Mouse (Mus musculus): ENCODE measurements around the gene Dop1b. TPM values are rescaled to one million over a fixed set of nuclear protein-coding genes. Genes with fewer than 3 reads are reported as not detected.

The Dop1b gene
- polyA plus RNA-seq, 1 experiment from 2014 or later, result 11.8 TPM

- Histone ChIP-seq H3K4me2 (no peak overlapping the region), H3K9me3 (no peaks in the 10 kb centered on the region; the same call in 1 of the 2 replicates), H3K4me3 (no peak overlapping the region), H3K4me1 (0 out of 2 replicates have a peak, but pooled peaks cover 9% of the 10 kb centered on the region), H3K9ac (no peak overlapping the region), H3K27me3 (no peaks in the 10 kb centered on the region), H3K27ac (no peak overlapping the region), H3K36me3 (peaks cover 20% of the 10 kb centered on the region)
- 0 out of 2 replicates have a peak, but pooled peaks have one; percentile 68 for ATAC-seq (ENCODE audit: insufficient number of reproducible peaks, insufficient read depth, low FRiP score, low TSS enrichment, low read depth)
- 4% methylated on average over 9 of the region's 9 CpGs for WGBS
Observed at GRCm38 (mm10) chr16:93785805-93786204, 74.1 kb downstream of the Dop1b start.

- ATAC-seq (ENCODE audit: insufficient number of reproducible peaks, insufficient read depth, low FRiP score, low TSS enrichment, low read depth), result no peak
- H3K4me3 ChIP-seq, result no peak overlapping the region
- H3K4me2 ChIP-seq, result no peak overlapping the region
- no peak overlapping the region for H3K9ac ChIP-seq
- H3K36me3 ChIP-seq, result peaks cover 10% of the 10 kb centered on the region
- 0 out of 2 replicates have a peak overlapping the region, but pooled peaks have one; percentile 22 for H3K27ac ChIP-seq
- 0 out of 2 replicates have a peak, but pooled peaks cover 10% of the 10 kb centered on the region for H3K4me1 ChIP-seq
- WGBS, result 90% methylated on average over 4 of the region's 4 CpGs
- H3K27me3 ChIP-seq, result no peaks in the 10 kb centered on the region
- H3K9me3 ChIP-seq, result no peaks in the 10 kb centered on the region; the same call in 1 of the 2 replicates
Observed at GRCm38 (mm10) chr16:93788388-93788787, 76.7 kb downstream of the Dop1b start.

- Histone ChIP-seq H3K9me3 (no peaks in the 10 kb centered on the region; the same call in 1 of the 2 replicates), H3K27me3 (no peaks in the 10 kb centered on the region), H3K4me1 (0 out of 2 replicates have a peak, but pooled peaks cover 10% of the 10 kb centered on the region), H3K36me3 (peaks cover 6% of the 10 kb centered on the region), H3K9ac (no peak overlapping the region), H3K4me3 (no peak overlapping the region), H3K27ac (no peak overlapping the region), H3K4me2 (no peak overlapping the region)
- WGBS, result 86% methylated on average over 8 of the region's 8 CpGs
- ATAC-seq (ENCODE audit: insufficient number of reproducible peaks, insufficient read depth, low FRiP score, low TSS enrichment, low read depth), result no peak
Observed at GRCm38 (mm10) chr16:93788881-93789280, 77.2 kb downstream of the Dop1b start.

- Histone ChIP-seq H3K27me3 (no peaks in the 10 kb centered on the region), H3K4me1 (0 out of 2 replicates have a peak, but pooled peaks cover 10% of the 10 kb centered on the region), H3K4me2 (no peak overlapping the region), H3K9me3 (no peaks in the 10 kb centered on the region), H3K27ac (no peak overlapping the region), H3K4me3 (no peak overlapping the region), H3K36me3 (0 out of 2 replicates have a peak, but pooled peaks cover 3% of the 10 kb centered on the region), H3K9ac (no peak overlapping the region)
- WGBS, result 27% methylated on average over 5 of the region's 5 CpGs
- ATAC-seq (ENCODE audit: insufficient number of reproducible peaks, insufficient read depth, low FRiP score, low TSS enrichment, low read depth), result no peak
Observed at GRCm38 (mm10) chr16:93789971-93790755, 78.5 kb downstream of the Dop1b start.

- peaks cover 15% of the 10 kb centered on the region; the same call in 1 of the 2 replicates for H3K4me1 ChIP-seq
- H3K4me3 ChIP-seq, result no peak overlapping the region
- H3K9ac ChIP-seq, result no peak overlapping the region
- H3K27ac ChIP-seq, result no peak overlapping the region
- 0 out of 2 replicates have a peak, but pooled peaks cover 3% of the 10 kb centered on the region for H3K36me3 ChIP-seq
- H3K27me3 ChIP-seq, result no peaks in the 10 kb centered on the region
- 72% methylated on average over 15 of the region's 15 CpGs for WGBS
- H3K4me2 ChIP-seq, result no peak overlapping the region
- ATAC-seq (ENCODE audit: insufficient number of reproducible peaks, insufficient read depth, low FRiP score, low TSS enrichment, low read depth), result no peak
- no peaks in the 10 kb centered on the region for H3K9me3 ChIP-seq
Observed at GRCm38 (mm10) chr16:93792981-93793630, 81.4 kb downstream of the Dop1b start.

- 0 out of 2 replicates have a peak, but pooled peaks cover 4% of the 10 kb centered on the region for H3K36me3 ChIP-seq
- no peak overlapping the region for H3K4me2 ChIP-seq
- no peak overlapping the region for H3K9ac ChIP-seq
- WGBS, result 71% methylated on average over 5 of the region's 5 CpGs
- no peaks in the 10 kb centered on the region for H3K9me3 ChIP-seq
- no peaks in the 10 kb centered on the region for H3K27me3 ChIP-seq
- no peak overlapping the region for H3K27ac ChIP-seq
- H3K4me1 ChIP-seq, result peaks cover 12% of the 10 kb centered on the region; the same call in 1 of the 2 replicates
- no peak for ATAC-seq (ENCODE audit: insufficient number of reproducible peaks, insufficient read depth, low FRiP score, low TSS enrichment, low read depth)
- H3K4me3 ChIP-seq, result no peak overlapping the region
Observed at GRCm38 (mm10) chr16:93794845-93795244, 83.1 kb downstream of the Dop1b start.

GRCm38 (mm10) chr16:93795391-93795790 is 83.7 kb downstream of the Dop1b start:
- Histone ChIP-seq H3K4me2 (no peak overlapping the region), H3K36me3 (0 out of 2 replicates have a peak, but pooled peaks cover 10% of the 10 kb centered on the region), H3K9ac (no peak overlapping the region), H3K4me3 (no peak overlapping the region), H3K4me1 (peaks cover 11% of the 10 kb centered on the region; the same call in 1 of the 2 replicates), H3K27ac (no peak overlapping the region), H3K27me3 (no peaks in the 10 kb centered on the region), H3K9me3 (no peaks in the 10 kb centered on the region)
- no peak for ATAC-seq (ENCODE audit: insufficient number of reproducible peaks, insufficient read depth, low FRiP score, low TSS enrichment, low read depth)
- WGBS, result 95% methylated on average over 5 of the region's 5 CpGs

GRCm38 (mm10) chr16:93797021-93797840 is 85.5 kb downstream of the Dop1b start:
- Histone ChIP-seq H3K36me3 (0 out of 2 replicates have a peak, but pooled peaks cover 11% of the 10 kb centered on the region), H3K27me3 (no peaks in the 10 kb centered on the region), H3K27ac (peak overlapping the region; percentile 5; the same call in 1 of the 2 replicates), H3K9me3 (no peaks in the 10 kb centered on the region), H3K4me1 (peaks cover 7% of the 10 kb centered on the region; the same call in 1 of the 2 replicates), H3K9ac (peak overlapping the region; percentile 1; the same call in 1 of the 2 replicates), H3K4me2 (no peak overlapping the region), H3K4me3 (no peak overlapping the region)
- 80% methylated on average over 12 of the region's 12 CpGs for WGBS
- no peak for ATAC-seq (ENCODE audit: insufficient number of reproducible peaks, insufficient read depth, low FRiP score, low TSS enrichment, low read depth)

GRCm38 (mm10) chr16:93797841-93798492 is 86.3 kb downstream of the Dop1b start:
- no peak overlapping the region for H3K27ac ChIP-seq
- ATAC-seq (ENCODE audit: insufficient number of reproducible peaks, insufficient read depth, low FRiP score, low TSS enrichment, low read depth), result no peak
- no peaks in the 10 kb centered on the region for H3K9me3 ChIP-seq
- H3K4me2 ChIP-seq, result no peak overlapping the region
- H3K9ac ChIP-seq, result no peak overlapping the region
- no peaks in the 10 kb centered on the region for H3K27me3 ChIP-seq
- peaks cover 7% of the 10 kb centered on the region; the same call in 1 of the 2 replicates for H3K4me1 ChIP-seq
- WGBS, result 73% methylated on average over 11 of the region's 11 CpGs
- H3K36me3 ChIP-seq, result 0 out of 2 replicates have a peak, but pooled peaks cover 11% of the 10 kb centered on the region
- no peak overlapping the region for H3K4me3 ChIP-seq

- H3K4me3 ChIP-seq, result no peak overlapping the region
- no peak overlapping the region for H3K4me2 ChIP-seq
- ATAC-seq (ENCODE audit: insufficient number of reproducible peaks, insufficient read depth, low FRiP score, low TSS enrichment, low read depth), result no peak
- 62% methylated on average over 5 of the region's 5 CpGs for WGBS
- no peaks in the 10 kb centered on the region for H3K27me3 ChIP-seq
- H3K27ac ChIP-seq, result no peak overlapping the region
- H3K36me3 ChIP-seq, result peaks cover 14% of the 10 kb centered on the region; the same call in 1 of the 2 replicates
- no peak overlapping the region for H3K9ac ChIP-seq
- peaks cover 7% of the 10 kb centered on the region; the same call in 1 of the 2 replicates for H3K4me1 ChIP-seq
- H3K9me3 ChIP-seq, result no peaks in the 10 kb centered on the region
Observed at GRCm38 (mm10) chr16:93798623-93799022, 86.9 kb downstream of the Dop1b start.

All from embryonic facial prominence, embryonic 13.5 days (tissue).